Mouse (Mus musculus) CH12.LX (cell line): Measurements from ENCODE around the gene Frrs1.

ENCODE experiments used
- CTCF ChIP-seq, 2 experiments: IDR thresholded peaks in 1 of 2; conservative IDR thresholded peaks in 1 of 2; 2 replicates each; pipeline ENCODE4 v1.5.1; 2011 to 2012; ENCODE audit warnings: low read depth in 2 of 2, low read length in 2 of 2, improper control_type of control experiment in 1 of 2, inconsistent platforms in 1 of 2, mild to moderate bottlenecking in 1 of 2, moderate library complexity in 1 of 2
- ELF1 ChIP-seq: IDR thresholded peaks from 2 replicates; pipeline ENCODE4 v1.6.1; 2014; ENCODE audit warnings: low read depth, mild to moderate bottlenecking, inconsistent platforms, low read length, improper control_type of control experiment
- EP300 ChIP-seq: IDR thresholded peaks from 2 replicates; pipeline ENCODE4 v1.6.1; 2011; ENCODE audit warnings: low read length, improper control_type of control experiment
- HCFC1 ChIP-seq: IDR thresholded peaks from 2 replicates; pipeline ENCODE4 v1.6.1; 2012; ENCODE audit warnings: low read depth, mild to moderate bottlenecking, inconsistent platforms, low read length, improper control_type of control experiment
- MAFK ChIP-seq: IDR thresholded peaks from 2 replicates; pipeline ENCODE4 v1.6.1; 2011; ENCODE audit warnings: low read length, improper control_type of control experiment; ENCODE audit not compliant: insufficient replicate concordance
- PAX5 ChIP-seq: IDR thresholded peaks from 2 replicates; pipeline ENCODE4 v1.6.1; 2012; ENCODE audit warnings: low read length, inconsistent platforms, mixed read lengths
- POLR2A ChIP-seq: IDR thresholded peaks from 2 replicates; pipeline ENCODE4 v1.6.1; 2011; ENCODE audit warnings: low read depth, mild to moderate bottlenecking, improper control_type of control experiment, low read length
- UBTF ChIP-seq: IDR thresholded peaks from 2 replicates; pipeline ENCODE4 v1.6.1; 2012; ENCODE audit warnings: low read depth, mild to moderate bottlenecking, inconsistent platforms, low read length, improper control_type of control experiment, moderate library complexity
- USF1 ChIP-seq: IDR thresholded peaks from 2 replicates; pipeline ENCODE4 v1.6.1; 2014; ENCODE audit warnings: low read depth, mild to moderate bottlenecking, inconsistent platforms, low read length, improper control_type of control experiment

GRCm38 (mm10) chr3:116861223-116861539, 1.9 kb downstream of the Frrs1 start:
- no peak for TF ChIP-seq EP300
- TF ChIP-seq CTCF (conservative IDR thresholded peaks at IDR 0.05 in 1 of 2, IDR thresholded peaks at IDR 0.05 in 1 of 2; ENCODE audit: low read depth in 2 of 2, low read length in 2 of 2): no peak
- TF ChIP-seq MAFK: no peak
- TF ChIP-seq POLR2A: no peak
- no peak for TF ChIP-seq ELF1
- TF ChIP-seq PAX5: no peak
- no peak for TF ChIP-seq USF1
- TF ChIP-seq HCFC1: no peak
- TF ChIP-seq UBTF: no peak
